Mouse (Mus musculus) natural killer cell, adult 2 months (primary cell): ENCODE measurements around the gene Sgpp2.

Experiments used
- DNase-seq, 2 experiments: peaks; one replicate each; pipeline ENCODE4 v3.0.0; 2022; ENCODE audit warnings: low spot score in 2 of 2

Sgpp2 gene

GRCm38 (mm10) chr1:78310021-78310752, at the start of gene Sgpp2:
Sgpp2 (plus strand) TSS chr1:78310345.
- DNase-seq: no peak

GRCm38 (mm10) chr1:78267519-78267918, 42.6 kb upstream of the Sgpp2 start:
- DNase-seq: no peak

- no peak for DNase-seq
Measured at GRCm38 (mm10) chr1:78272915-78273314, 37.2 kb upstream of the Sgpp2 start.

GRCm38 (mm10) chr1:78279128-78279527, 31.0 kb upstream of the Sgpp2 start:
- no peak for DNase-seq

- no peak for DNase-seq
Measured at GRCm38 (mm10) chr1:78292397-78292796, 17.7 kb upstream of the Sgpp2 start.

GRCm38 (mm10) chr1:78299670-78300225, 10.4 kb upstream of the Sgpp2 start:
- no peak for DNase-seq

- DNase-seq: no peak
Measured at GRCm38 (mm10) chr1:78308688-78309087, 1.5 kb upstream of the Sgpp2 start.

GRCm38 (mm10) chr1:78309280-78309679, 865 bp upstream of the Sgpp2 start:
- no peak for DNase-seq

GRCm38 (mm10) chr1:78310861-78311341, 756 bp downstream of the Sgpp2 start:
- DNase-seq: no peak

- DNase-seq: no peak
Measured at GRCm38 (mm10) chr1:78311482-78311881, 1.3 kb downstream of the Sgpp2 start.

GRCm38 (mm10) chr1:78312917-78313316, 2.8 kb downstream of the Sgpp2 start:
- no peak for DNase-seq

- DNase-seq: no peak
Measured at GRCm38 (mm10) chr1:78313961-78314360, 3.8 kb downstream of the Sgpp2 start.

- no peak for DNase-seq
Measured at GRCm38 (mm10) chr1:78318089-78318760, 8.1 kb downstream of the Sgpp2 start.

- no peak for DNase-seq
Measured at GRCm38 (mm10) chr1:78320291-78320690, 10.1 kb downstream of the Sgpp2 start.

- no peak for DNase-seq
Measured at GRCm38 (mm10) chr1:78322098-78322778, 12.1 kb downstream of the Sgpp2 start.

GRCm38 (mm10) chr1:78322844-78323243, 12.7 kb downstream of the Sgpp2 start:
- no peak for DNase-seq

- DNase-seq: no peak
Measured at GRCm38 (mm10) chr1:78324044-78324443, 13.9 kb downstream of the Sgpp2 start.

GRCm38 (mm10) chr1:78325851-78326250, 15.7 kb downstream of the Sgpp2 start:
- no peak for DNase-seq

GRCm38 (mm10) chr1:78328646-78329045, 18.5 kb downstream of the Sgpp2 start:
- no peak for DNase-seq

- DNase-seq: no peak
Measured at GRCm38 (mm10) chr1:78329861-78330260, 19.7 kb downstream of the Sgpp2 start.

- DNase-seq: no peak
Measured at GRCm38 (mm10) chr1:78330620-78331158, 20.5 kb downstream of the Sgpp2 start.

- no peak for DNase-seq
Measured at GRCm38 (mm10) chr1:78337726-78338125, 27.6 kb downstream of the Sgpp2 start.
